Mouse (Mus musculus): ENCODE measurements around the gene Chrnb2.
A peak's percentile ranks its signal among the peaks of the same experiment; 100 is the strongest.

Gene Chrnb2

DNA sequence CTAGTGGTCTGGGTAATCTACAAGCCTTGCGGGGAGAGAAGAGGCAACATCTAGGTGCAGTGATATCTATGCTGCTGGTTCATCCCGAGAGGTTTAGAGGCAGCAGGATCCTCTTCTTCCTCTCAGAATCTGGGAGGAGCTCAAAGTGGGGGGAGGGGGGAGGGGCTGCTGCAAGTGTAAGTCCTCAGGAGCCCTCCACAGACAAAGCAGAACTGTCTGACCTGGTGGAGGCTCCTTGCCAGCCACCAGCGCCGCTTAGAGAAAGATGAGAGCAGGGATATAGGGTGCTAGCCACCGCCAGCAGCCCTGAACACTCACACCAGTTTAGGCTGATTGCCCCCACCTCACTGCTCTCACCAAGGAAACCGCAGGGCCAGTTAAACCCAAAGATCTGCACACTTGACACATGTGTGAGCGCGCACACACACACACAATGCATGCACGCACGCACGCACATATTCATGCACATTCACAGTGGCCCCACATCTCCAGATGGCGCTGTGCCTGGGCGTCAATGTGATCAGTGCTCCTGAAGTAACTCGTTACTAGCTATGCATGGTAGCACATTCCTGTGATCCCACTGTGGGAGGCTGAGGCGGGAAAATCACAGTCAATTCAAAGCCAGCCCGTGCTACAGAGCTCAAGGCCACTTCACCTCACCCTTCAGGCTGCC, 24.4 kb upstream of the Chrnb2 start:
- TF ChIP-seq GATA4 (IDR thresholded peaks at IDR 0.05; ENCODE audit: insufficient replicate concordance, low read length): no peak

DNA sequence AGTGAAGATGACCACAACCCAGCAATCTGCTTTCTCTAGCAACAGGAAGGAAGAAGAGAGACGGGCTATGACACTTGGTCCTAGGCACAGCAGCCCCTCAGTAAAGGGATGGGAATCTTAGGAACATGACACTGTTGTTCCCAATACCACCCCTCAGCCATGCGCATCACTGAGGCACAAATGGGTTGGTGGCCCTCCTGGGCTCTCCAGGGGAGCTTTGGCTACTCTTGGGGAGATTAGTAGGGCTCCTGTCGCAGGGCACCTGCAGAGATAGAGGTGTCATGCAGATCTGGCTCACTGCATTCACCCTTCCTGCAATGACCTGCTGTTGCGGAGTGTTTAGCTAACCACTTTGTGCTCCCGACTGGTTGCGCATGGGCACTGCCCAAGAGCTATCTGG, 21.8 kb upstream of the Chrnb2 start:
- no peak for TF ChIP-seq GATA4 (IDR thresholded peaks at IDR 0.05; ENCODE audit: insufficient replicate concordance, low read length)

DNA sequence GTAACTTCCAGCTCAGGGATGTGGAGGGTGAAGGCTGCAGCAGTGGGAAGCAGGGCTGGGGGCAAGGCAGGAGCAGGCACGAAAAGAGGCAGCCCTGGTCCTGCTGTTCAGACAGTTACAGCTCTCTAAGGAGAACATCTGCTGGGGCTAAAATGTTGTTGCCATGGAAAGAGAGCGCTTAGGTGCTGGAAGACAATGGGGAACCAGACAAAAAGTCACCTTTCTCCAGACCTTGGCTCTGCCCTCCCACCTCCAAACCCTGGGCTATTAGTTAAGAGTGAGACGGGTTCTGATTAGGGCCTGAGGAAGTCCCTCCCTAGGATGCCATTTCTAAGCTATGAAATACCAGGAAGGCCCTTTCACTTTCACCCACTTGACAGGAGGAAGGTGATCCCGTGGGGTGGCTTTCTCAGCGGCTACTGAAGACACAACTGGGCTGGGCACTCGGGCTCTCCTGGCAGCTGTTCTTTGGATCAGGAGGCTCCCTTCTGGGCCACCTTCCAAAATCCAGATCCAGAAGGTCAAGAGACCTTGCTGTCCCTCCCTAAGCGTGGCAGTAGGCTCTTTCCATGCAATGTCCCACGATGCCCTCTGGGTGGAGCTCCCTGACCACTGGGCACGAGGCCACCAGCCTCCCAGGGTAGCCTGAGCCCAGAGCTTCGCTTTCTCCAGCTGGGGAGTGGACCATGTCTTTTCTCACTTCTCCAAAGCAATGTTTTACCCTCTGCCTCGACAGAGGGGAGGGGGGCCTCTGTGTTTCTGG, 20.7 kb upstream of the Chrnb2 start:
- no peak for TF ChIP-seq GATA4 (IDR thresholded peaks at IDR 0.05; ENCODE audit: insufficient replicate concordance, low read length)

DNA sequence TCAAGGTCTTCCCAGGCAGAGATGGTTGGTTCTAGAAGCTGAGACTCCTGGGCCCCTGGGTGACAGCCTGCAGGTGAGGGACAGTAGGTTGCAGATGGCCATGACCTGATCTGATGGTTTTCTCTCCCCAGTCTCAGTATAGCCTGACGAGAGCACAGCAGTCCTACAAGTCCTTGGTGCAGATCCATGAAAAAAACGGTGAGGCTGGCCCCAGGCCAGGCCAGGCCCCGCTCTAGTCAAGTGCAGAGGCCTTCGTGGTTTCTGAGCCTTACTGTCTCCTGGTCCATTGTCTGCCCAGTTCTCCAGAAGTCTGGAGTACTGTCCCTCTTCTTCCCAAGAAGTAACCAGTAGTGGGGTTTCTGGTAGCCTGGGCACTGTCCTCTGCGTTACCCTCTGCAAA, 17.2 kb upstream of the Chrnb2 start:
- TF ChIP-seq GATA4 (IDR thresholded peaks at IDR 0.05; ENCODE audit: insufficient replicate concordance, low read length): no peak

DNA sequence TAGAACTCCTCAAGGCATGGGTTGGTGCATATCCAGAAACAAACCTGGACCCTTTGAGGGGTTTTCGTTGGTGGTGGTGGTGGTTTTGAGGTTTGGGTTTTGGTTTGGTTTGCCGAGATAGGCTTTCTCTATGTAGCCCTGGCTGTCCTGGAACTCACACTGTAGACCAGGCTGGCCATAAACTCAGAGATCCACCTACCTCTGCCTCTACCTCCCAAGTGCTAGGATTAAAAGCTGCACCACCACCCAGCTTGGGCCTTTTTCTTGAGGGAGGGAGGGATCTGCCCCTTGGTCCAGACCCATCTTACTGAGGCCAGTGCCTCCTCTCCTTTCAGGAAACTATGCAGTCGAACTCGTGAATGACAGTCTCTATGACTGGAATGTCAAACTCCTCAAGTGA, 15.7 kb upstream of the Chrnb2 start:
- TF ChIP-seq GATA4 (IDR thresholded peaks at IDR 0.05; ENCODE audit: insufficient replicate concordance, low read length): no peak

DNA sequence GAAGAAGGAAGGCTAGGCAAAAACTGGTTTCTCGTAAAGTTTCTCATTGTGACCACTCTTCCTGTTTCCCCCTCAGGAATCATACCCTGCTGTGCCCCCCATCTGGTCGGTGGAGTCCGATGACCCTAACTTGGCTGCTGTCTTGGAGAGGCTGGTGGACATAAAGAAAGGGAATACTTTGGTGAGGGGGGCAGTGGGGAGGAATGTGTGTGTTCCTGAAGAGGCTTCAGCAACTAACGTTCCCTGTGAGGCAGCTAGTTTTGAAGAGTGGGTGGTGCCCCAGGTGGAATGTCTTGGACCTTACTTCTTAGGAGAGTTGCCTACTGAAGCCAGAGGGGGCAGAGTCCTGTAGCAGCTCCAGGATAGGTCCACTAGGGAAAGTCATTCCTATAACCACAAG, 11.6 kb upstream of the Chrnb2 start:
- TF ChIP-seq GATA4 (IDR thresholded peaks at IDR 0.05; ENCODE audit: insufficient replicate concordance, low read length): no peak

DNA sequence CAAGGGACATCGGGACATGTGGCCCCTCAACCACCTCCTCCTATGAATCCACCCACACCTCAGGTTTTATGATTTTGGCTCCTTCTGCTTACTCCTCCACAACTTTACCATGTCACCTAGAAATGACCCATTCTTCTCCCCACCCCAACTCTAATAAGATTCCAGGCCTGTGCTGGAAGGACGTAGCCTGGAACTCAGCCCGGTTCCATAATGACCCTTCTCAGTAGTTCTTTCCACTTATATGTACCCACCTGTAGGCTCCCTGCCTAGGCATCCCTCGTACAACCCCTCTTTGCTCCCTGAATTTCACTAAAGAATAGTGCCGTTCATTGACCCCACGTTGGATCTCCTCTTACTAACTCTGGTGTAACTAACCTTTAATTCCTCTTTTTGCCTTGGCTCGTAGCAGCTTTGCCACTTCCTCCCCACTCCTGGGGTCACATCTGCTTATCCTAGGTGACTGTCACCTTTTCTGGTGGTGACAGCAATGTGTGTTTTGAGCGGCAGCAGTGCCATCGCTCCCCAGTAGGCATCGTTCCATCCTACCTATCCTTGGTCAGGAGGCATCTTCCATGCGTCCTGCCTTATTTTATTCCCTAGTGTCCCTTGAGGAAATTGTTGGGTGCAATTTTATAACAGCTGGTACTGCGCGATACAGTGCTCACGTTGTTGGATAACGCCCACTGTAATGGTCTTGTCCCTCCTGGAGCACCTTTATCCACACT, 10.0 kb upstream of the Chrnb2 start:
- TF ChIP-seq GATA4 (IDR thresholded peaks at IDR 0.05; ENCODE audit: insufficient replicate concordance, low read length): no peak

DNA sequence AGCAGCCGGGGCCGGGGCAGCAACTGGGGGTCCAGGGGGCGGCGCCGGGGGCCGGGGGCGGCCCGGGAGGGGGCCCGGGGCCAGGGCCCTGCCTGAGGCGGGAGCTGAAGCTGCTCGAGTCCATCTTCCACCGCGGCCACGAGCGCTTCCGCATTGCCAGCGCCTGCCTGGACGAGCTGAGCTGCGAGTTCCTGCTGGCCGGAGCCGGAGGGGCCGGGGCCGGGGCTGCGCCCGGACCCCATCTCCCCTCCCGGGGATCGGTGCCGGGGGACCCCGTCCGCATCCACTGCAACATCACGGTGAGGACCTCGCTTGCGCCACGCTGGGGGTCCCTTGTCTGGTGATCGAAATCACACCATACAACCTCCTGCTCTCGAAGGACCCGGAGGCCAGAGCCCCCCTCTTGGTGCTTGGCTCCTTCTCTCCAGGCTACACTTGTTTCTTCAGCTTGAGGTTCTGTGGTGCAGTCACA, 9.3 kb upstream of the Chrnb2 start:
- TF ChIP-seq GATA4 (IDR thresholded peaks at IDR 0.05; ENCODE audit: insufficient replicate concordance, low read length): no peak

DNA sequence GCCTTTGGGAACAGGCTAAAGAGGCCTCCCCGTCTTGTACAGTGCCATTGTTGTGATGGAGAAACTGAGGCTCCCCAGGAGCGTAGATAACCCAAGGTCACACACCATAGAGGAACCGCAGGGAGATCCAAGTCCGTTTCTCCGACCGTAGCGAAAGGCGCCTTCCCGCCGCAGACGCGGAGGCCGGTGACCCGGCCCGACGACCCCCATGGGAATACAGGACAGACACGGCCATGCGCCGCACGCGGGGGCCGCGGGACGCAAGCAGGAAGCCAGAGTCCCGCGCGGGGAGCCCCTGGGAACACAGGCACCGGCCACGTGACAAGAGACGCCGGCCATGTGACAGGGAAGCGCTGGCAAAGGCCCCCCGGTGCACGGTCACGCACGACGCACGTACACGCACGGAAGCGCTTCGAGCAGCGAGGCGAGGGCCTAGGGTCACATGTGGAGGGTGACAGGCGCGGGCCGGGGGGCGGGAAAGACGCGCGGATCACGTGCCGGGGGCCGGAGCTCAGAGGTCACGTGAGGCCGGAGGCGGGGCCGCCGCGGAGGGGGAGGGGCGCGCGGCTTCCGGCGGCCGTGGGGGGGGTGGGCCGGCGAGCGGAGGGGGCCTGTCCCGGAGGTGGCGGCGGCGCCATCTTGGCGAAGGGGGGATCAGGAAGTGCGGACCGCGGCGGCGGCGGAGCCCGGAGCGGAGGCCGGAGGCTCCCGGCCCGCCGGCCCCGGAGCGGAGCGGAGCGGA, 8.7 kb upstream of the Chrnb2 start, which contains the start of gene Ube2q1:
Ube2q1 (plus strand) TSS at position 649 of the 742 bp plus-strand sequence.
- TF ChIP-seq GATA4 (IDR thresholded peaks at IDR 0.05; ENCODE audit: insufficient replicate concordance, low read length): peak; percentile 33; the same call in 1 of the 2 replicates

DNA sequence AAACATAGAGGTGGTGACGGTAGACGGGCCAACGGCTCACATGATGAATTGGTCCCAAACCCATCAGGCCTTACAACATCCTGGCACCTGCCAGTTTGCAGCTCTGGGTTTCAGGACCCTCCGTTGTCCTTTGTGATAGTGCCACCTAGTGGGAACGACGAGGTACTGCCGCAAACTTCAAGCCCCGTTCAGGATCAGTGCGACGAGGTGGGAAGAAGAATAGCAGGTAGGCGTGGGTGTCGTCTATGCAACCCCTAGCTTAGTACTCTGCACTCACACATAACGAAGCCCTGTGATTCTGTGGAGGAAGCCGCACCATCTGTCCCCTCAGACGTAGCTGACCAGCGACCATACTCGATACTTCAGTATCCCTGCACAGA, 8.1 kb upstream of the Chrnb2 start:
- no peak for TF ChIP-seq GATA4 (IDR thresholded peaks at IDR 0.05; ENCODE audit: insufficient replicate concordance, low read length)

DNA sequence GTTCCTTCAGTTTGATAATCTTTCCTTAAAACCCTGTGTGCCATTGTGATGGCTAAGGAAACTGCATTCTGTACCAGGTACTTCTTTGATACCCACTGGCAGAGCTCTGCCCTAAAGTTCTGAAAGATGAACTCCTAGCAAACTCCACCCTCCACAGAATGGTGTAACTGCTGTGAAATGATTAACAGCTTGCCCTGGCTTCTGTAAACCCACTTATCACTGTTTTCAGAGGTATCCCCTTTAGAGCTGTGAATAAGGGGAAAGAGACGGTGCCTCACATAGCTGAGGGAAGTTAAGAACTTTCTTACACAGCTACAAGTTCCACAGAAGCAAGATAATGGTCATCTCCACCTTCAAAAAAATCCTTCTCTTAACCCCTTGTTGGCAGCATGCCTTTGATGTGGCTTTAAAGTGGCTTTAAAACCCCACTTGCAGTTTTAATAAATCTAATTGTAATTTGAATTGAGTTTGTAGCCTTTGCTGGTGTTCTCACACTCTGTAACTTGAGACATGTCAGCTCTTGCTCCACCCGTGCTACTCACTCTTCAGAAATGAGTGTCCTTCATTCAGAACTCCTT, 6.1 kb upstream of the Chrnb2 start:
- no peak for TF ChIP-seq GATA4 (IDR thresholded peaks at IDR 0.05; ENCODE audit: insufficient replicate concordance, low read length)

DNA sequence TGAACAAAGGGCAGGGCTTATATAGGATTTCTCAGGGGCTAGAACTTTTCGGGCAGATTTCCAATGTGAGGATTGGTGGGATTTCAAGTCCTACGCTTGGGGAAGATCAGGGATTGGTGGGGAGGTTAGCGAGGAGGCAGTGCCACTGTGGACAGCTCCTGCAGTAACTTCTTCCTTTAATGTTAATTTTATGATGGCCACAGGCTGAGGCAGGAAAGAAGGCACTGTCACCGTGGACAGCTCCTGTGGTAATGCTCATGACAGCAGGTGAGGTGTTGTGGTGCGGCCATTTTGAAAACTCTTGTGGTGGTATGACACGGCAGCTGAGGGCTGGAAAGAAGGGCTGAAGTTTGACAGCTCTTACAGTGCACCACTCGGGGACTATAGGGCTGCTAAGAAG, 5.2 kb upstream of the Chrnb2 start:
- no peak for TF ChIP-seq GATA4 (IDR thresholded peaks at IDR 0.05; ENCODE audit: insufficient replicate concordance, low read length)

DNA sequence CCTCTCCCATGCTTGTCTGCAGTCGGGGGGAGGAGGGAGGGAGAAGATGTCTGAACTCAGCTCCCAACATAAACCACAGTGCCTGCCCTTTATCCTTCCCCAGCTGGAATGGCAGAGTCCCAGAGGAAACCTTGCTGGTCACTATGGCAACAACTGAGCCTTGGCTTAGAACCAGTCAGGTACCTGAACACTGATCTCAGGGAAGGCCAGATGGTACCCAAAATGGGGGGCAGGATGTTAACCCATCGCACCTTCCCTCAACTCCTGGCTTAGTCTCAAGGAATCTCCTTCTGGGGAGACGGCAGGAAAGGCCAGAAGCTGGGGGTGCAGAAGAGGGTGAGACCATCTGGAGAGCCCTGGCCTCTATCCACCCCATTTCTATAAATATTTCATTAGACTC, 4.6 kb downstream of the Chrnb2 start:
- TF ChIP-seq GATA4 (IDR thresholded peaks at IDR 0.05; ENCODE audit: insufficient replicate concordance, low read length): no peak

DNA sequence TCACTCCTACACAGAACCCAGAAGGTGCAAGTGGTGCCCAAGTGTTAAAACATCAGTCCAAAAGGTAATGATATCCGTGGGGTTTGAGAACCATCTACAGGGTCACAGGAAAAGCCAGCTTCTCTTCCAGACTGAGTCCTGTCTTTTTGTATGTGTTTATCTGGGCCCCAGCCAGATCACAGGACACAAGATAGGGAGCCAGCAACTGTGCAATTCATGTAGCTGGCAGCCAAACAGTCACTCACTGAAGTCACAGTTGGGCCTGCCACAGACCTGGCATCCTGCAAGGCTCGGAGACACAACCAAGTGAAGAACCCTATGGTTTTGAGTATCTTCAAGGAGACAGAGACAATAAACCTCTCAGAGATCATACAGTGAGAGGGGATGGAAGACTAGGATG, 6.6 kb downstream of the Chrnb2 start:
- TF ChIP-seq GATA4 (IDR thresholded peaks at IDR 0.05; ENCODE audit: insufficient replicate concordance, low read length): no peak

DNA sequence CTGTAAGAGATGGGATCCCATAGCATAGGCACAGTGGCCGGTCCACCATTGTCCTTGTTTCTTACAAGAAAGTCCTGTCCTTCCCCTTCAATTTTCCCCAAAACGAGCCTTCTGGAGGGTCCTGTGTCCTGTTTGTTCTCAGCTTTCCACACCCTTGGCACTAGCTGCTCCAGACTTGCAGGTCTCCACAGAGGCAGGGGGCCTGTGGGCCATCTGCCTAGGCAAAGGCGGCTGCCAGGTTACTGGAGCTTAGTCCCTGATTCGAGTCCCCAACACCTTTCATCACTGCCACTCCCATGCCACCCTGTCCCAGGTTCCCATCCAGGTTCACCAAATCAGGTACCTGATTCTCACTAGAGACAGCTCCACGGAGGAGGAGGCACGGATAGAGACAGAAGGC, 9.1 kb downstream of the Chrnb2 start:
- no peak for TF ChIP-seq GATA4 (IDR thresholded peaks at IDR 0.05; ENCODE audit: insufficient replicate concordance, low read length)
